Mouse (Mus musculus): ENCODE results near the gene Chrnd.

DNA sequence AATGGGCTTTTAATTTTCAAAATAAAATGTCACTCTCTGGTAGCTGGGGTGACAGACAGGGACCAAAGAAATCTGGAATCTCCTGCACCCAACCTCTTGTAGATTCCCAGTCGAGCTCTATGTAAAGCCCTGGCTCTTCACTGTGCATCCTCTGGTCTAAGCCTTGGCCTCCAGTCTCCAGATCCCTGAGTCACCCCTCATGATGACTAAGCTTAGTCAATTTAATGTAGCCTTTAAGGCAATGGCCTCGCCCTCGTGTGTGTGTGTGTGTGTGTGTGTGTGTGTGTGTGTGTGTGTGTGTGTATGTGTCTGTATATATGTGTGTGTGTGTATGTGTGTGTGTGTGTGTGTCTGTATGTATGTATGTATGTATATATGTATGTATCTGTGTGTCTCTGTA, 31.0 kb upstream of the Chrnd start:
- TF ChIP-seq TAL1 (IDR thresholded peaks at IDR 0.05; ENCODE audit: low read length): no peak
- TF ChIP-seq GATA1 (IDR thresholded peaks at IDR 0.05; ENCODE audit: low read length): no peak
